Mouse (Mus musculus): ENCODE measurements around the gene Il5ra. TPM values are rescaled to one million over a fixed set of nuclear protein-coding genes. Genes with fewer than 3 reads are reported as not detected.

Il5ra gene
- 0.09 TPM in 1 of 2 replicates, not detected in the other for polyA plus RNA-seq (2015; fragmentation: Nextera tagmentation; extraction: Ambion mirVana)

- Histone ChIP-seq H3K9me3 (no peaks in the 10 kb centered on the region), H3K4me1 (no peaks in the 10 kb centered on the region), H3K9ac (no peak within 1 kb of the TSS), H3K4me3 (no peak within 1 kb of the TSS), H3K27ac (no peak within 1 kb of the TSS), H3K27me3 (no peaks in the 10 kb centered on the region), H3K4me2 (no peak within 1 kb of the TSS), H3K36me3 (no peaks in the 10 kb centered on the region)
- no peak for ATAC-seq (ENCODE audit: borderline replicate concordance, extremely low read depth, low FRiP score, low TSS enrichment)
- 49% methylated on average over 6 of the region's 6 CpGs for WGBS
Observed at GRCm38 (mm10) chr6:106748887-106749388, at the start of gene Il5ra. TSS of gene Il5ra (minus strand) at chr6:106749037.

GRCm38 (mm10) chr6:106794094-106794814 is 45.4 kb upstream of the Il5ra start:
- Histone ChIP-seq H3K4me3 (no peak overlapping the region), H3K36me3 (peaks cover 36% of the 10 kb centered on the region), H3K27me3 (no peaks in the 10 kb centered on the region), H3K9ac (no peak overlapping the region), H3K4me2 (no peak overlapping the region), H3K27ac (no peak overlapping the region), H3K4me1 (peaks cover 10% of the 10 kb centered on the region), H3K9me3 (no peaks in the 10 kb centered on the region)
- 84% methylated on average over 13 of the region's 13 CpGs for WGBS
- no peak for ATAC-seq (ENCODE audit: borderline replicate concordance, extremely low read depth, low FRiP score, low TSS enrichment)

- 94% methylated on average over 10 of the region's 10 CpGs for WGBS
- H3K4me3 ChIP-seq: no peak overlapping the region
- H3K36me3 ChIP-seq: peaks cover 41% of the 10 kb centered on the region
- H3K9me3 ChIP-seq: no peaks in the 10 kb centered on the region
- peaks cover 3% of the 10 kb centered on the region for H3K4me1 ChIP-seq
- no peaks in the 10 kb centered on the region for H3K27me3 ChIP-seq
- H3K4me2 ChIP-seq: no peak overlapping the region
- no peak overlapping the region for H3K27ac ChIP-seq
- H3K9ac ChIP-seq: no peak overlapping the region
- ATAC-seq (ENCODE audit: borderline replicate concordance, extremely low read depth, low FRiP score, low TSS enrichment): no peak
Observed at GRCm38 (mm10) chr6:106793621-106794020, 44.8 kb upstream of the Il5ra start.

GRCm38 (mm10) chr6:106793088-106793487 is 44.3 kb upstream of the Il5ra start:
- ATAC-seq (ENCODE audit: borderline replicate concordance, extremely low read depth, low FRiP score, low TSS enrichment): no peak
- 95% methylated on average over 7 of the region's 7 CpGs for WGBS

GRCm38 (mm10) chr6:106792486-106792885 is 43.6 kb upstream of the Il5ra start:
- Histone ChIP-seq H3K27ac (no peak overlapping the region), H3K36me3 (peaks cover 47% of the 10 kb centered on the region), H3K9me3 (no peaks in the 10 kb centered on the region), H3K4me3 (no peak overlapping the region), H3K27me3 (no peaks in the 10 kb centered on the region), H3K9ac (no peak overlapping the region), H3K4me2 (no peak overlapping the region), H3K4me1 (no peaks in the 10 kb centered on the region)
- WGBS: 92% methylated on average over 5 of the region's 5 CpGs
- no peak for ATAC-seq (ENCODE audit: borderline replicate concordance, extremely low read depth, low FRiP score, low TSS enrichment)

More at GRCm38 (mm10) chr6:106793088-106793487, 44.3 kb upstream of the Il5ra start:
- Histone ChIP-seq H3K27ac (no peak overlapping the region), H3K9ac (no peak overlapping the region), H3K4me1 (no peaks in the 10 kb centered on the region), H3K4me2 (no peak overlapping the region), H3K9me3 (no peaks in the 10 kb centered on the region), H3K4me3 (no peak overlapping the region), H3K36me3 (peaks cover 46% of the 10 kb centered on the region), H3K27me3 (no peaks in the 10 kb centered on the region)

- Histone ChIP-seq H3K36me3 (peaks cover 47% of the 10 kb centered on the region), H3K4me3 (no peak overlapping the region), H3K9ac (no peak overlapping the region), H3K27me3 (no peaks in the 10 kb centered on the region), H3K27ac (no peak overlapping the region), H3K4me2 (no peak overlapping the region), H3K4me1 (no peaks in the 10 kb centered on the region), H3K9me3 (no peaks in the 10 kb centered on the region)
- ATAC-seq (ENCODE audit: borderline replicate concordance, extremely low read depth, low FRiP score, low TSS enrichment): no peak
- WGBS: 88% methylated on average over 8 of the region's 8 CpGs
Observed at GRCm38 (mm10) chr6:106791429-106791828, 42.6 kb upstream of the Il5ra start.

- no peak overlapping the region for H3K4me2 ChIP-seq
- no peaks in the 10 kb centered on the region for H3K9me3 ChIP-seq
- H3K4me3 ChIP-seq: no peak overlapping the region
- H3K36me3 ChIP-seq: peaks cover 34% of the 10 kb centered on the region
- H3K27me3 ChIP-seq: no peaks in the 10 kb centered on the region
- no peak overlapping the region for H3K27ac ChIP-seq
- WGBS: 80% methylated on average over 3 of the region's 3 CpGs
- no peak overlapping the region for H3K9ac ChIP-seq
- no peaks in the 10 kb centered on the region for H3K4me1 ChIP-seq
- no peak for ATAC-seq (ENCODE audit: borderline replicate concordance, extremely low read depth, low FRiP score, low TSS enrichment)
Observed at GRCm38 (mm10) chr6:106787138-106787537, 38.3 kb upstream of the Il5ra start.

GRCm38 (mm10) chr6:106770046-106770445 is 21.2 kb upstream of the Il5ra start:
- no peaks in the 10 kb centered on the region for H3K27me3 ChIP-seq
- H3K36me3 ChIP-seq: peaks cover 23% of the 10 kb centered on the region
- H3K4me3 ChIP-seq: peak overlapping the region; percentile 71
- H3K27ac ChIP-seq: no peak overlapping the region
- ATAC-seq (ENCODE audit: borderline replicate concordance, extremely low read depth, low FRiP score, low TSS enrichment): no peak
- H3K4me2 ChIP-seq: peak overlapping the region; percentile 83
- H3K9me3 ChIP-seq: no peaks in the 10 kb centered on the region
- peaks cover 8% of the 10 kb centered on the region for H3K4me1 ChIP-seq
- peak overlapping the region; percentile 61 for H3K9ac ChIP-seq
- WGBS: 38% methylated on average over 4 of the region's 4 CpGs

GRCm38 (mm10) chr6:106769290-106769866 is 20.5 kb upstream of the Il5ra start:
- Histone ChIP-seq H3K36me3 (peaks cover 20% of the 10 kb centered on the region), H3K4me2 (peak overlapping the region; percentile 83), H3K9ac (peak overlapping the region; percentile 61), H3K4me3 (peak overlapping the region; percentile 71), H3K4me1 (peaks cover 8% of the 10 kb centered on the region), H3K27ac (peak overlapping the region; percentile 16; the same call in 1 of the 2 replicates), H3K27me3 (no peaks in the 10 kb centered on the region), H3K9me3 (no peaks in the 10 kb centered on the region)
- ATAC-seq (ENCODE audit: borderline replicate concordance, extremely low read depth, low FRiP score, low TSS enrichment): peak; percentile 73; the same call in 1 of the 2 replicates
- WGBS: 3% methylated on average over 33 of the region's 33 CpGs

GRCm38 (mm10) chr6:106768640-106769289 is 19.9 kb upstream of the Il5ra start, which contains the start of gene Trnt1:
TSS of gene Trnt1 (plus strand) at chr6:106769120.
- Histone ChIP-seq H3K4me2 (peak within 1 kb of the TSS; percentile 83), H3K27ac (peak within 1 kb of the TSS; percentile 16; the same call in 1 of the 2 replicates)
- peak; percentile 100 for ATAC-seq (ENCODE audit: borderline replicate concordance, extremely low read depth, low FRiP score, low TSS enrichment)

GRCm38 (mm10) chr6:106766774-106767173 is 17.9 kb upstream of the Il5ra start:
- Histone ChIP-seq H3K4me2 (no peak overlapping the region), H3K4me1 (peaks cover 8% of the 10 kb centered on the region), H3K27ac (no peak overlapping the region), H3K36me3 (no peaks in the 10 kb centered on the region; the same call in 1 of the 2 replicates), H3K4me3 (no peak overlapping the region), H3K27me3 (no peaks in the 10 kb centered on the region), H3K9ac (no peak overlapping the region), H3K9me3 (no peaks in the 10 kb centered on the region)
- 69% methylated on average over 4 of the region's 4 CpGs for WGBS
- ATAC-seq (ENCODE audit: borderline replicate concordance, extremely low read depth, low FRiP score, low TSS enrichment): no peak

More at GRCm38 (mm10) chr6:106768640-106769289, 19.9 kb upstream of the Il5ra start, which contains the start of gene Trnt1:
- peak within 1 kb of the TSS; percentile 71 for H3K4me3 ChIP-seq
- H3K9ac ChIP-seq: peak within 1 kb of the TSS; percentile 61
- WGBS: 8% methylated on average over 35 of the region's 35 CpGs
- H3K9me3 ChIP-seq: no peaks in the 10 kb centered on the region
- no peaks in the 10 kb centered on the region for H3K27me3 ChIP-seq
- H3K36me3 ChIP-seq: peaks cover 17% of the 10 kb centered on the region; the same call in 1 of the 2 replicates
- H3K4me1 ChIP-seq: peaks cover 8% of the 10 kb centered on the region
